In the genomic region with DNA sequence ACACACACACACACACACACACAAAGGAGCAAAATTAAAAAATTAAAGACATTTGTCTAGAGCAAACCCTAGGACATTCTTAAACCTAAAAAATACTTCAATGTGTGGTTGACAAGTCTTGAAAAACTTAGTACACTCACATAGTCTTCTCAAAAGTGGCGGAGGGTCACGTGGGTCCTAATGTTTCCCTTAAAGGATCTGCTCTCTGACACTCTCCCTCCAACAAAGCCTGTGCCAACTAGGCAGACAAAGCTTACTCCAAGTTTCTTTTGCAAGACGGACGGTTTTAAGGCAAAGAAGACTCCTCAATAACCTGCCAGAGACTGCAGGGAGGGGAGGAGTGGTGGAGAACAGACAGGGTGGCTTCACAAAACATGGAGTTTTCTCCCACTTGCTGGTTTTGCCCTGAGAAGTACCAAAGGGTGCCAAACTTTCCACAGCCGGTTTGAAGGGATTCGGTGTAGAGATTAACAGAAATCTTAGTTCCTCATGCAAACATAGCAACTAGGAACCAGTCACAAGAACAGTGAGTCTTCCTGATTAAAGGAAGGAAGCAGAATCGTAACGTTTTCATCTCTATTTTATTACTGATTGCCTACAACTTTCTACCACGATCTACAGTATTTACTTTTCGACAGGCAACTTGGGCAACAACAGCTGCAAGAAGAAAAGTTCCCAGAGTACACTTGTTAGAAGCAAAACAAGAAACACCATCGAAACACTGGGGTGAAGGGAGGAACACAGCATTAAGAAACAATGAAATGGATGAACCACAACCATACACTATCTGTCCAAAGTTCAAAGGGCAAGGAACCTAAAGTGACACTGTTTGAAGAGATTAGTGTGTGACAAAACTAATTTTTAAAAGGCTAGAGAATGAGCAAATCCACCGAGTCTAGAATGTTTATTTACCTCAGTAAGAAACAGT, we compare ENCODE assay signal across 10 mouse cellular contexts. TPM values are rescaled to one million over a fixed set of nuclear protein-coding genes. Genes with fewer than 3 reads are reported as not detected.
DNase-seq lines count a peak whose midpoint lies in the region; ATAC-seq and TF ChIP-seq lines count a peak whose summit lies in the region.
"Had no signal": no experiment of that assay in that cellular context is flagged by ENCODE, and none has a peak within 500 bp of the region (broad histone marks: within the 10 kb centered on the region; RNA-seq: fewer than 3 reads in every experiment).

No protein-coding gene starts in this region.

- no peaks in the 10 kb centered on the region for H3K27me3 ChIP-seq in spleen, adult 2 months (ENCODE audit: control insufficient read depth, insufficient read depth, low read length)
- no peaks in the 10 kb centered on the region for H3K27me3 ChIP-seq in limb, embryonic 13.5 days
- no peaks in the 10 kb centered on the region for H3K27me3 ChIP-seq in stomach, embryonic 15.5 days (replicated peaks)
- H3K27me3 ChIP-seq: embryonic facial prominence, embryonic 12.5 days; Patski had no signal

- no peak for ATAC-seq in limb, embryonic 13.5 days (ENCODE audit: low FRiP score, low read depth)
- no peak for ATAC-seq in stomach, embryonic 15.5 days (ENCODE audit: insufficient read depth, low FRiP score, low read depth)
- ATAC-seq in activated CD4-positive, CD25-positive, alpha-beta regulatory T cell, adult 4 months, result no peak
- ATAC-seq: Patski had no signal

- H3K4me2 ChIP-seq in limb, embryonic 13.5 days (replicated peaks), result peak overlapping the region; percentile 75; the same call in 1 of the 2 replicates
- peak overlapping the region; percentile 66 for H3K4me2 ChIP-seq in stomach, embryonic 15.5 days

- 23% methylated on average over 12 of the region's 12 CpGs for WGBS in spleen, adult 2 months
- WGBS in limb, embryonic 13.5 days, result 75% methylated on average over 12 of the region's 12 CpGs
- WGBS in stomach, embryonic 15.5 days, result 55% methylated on average over 12 of the region's 12 CpGs

- no peak for TF ChIP-seq CTCF in spleen, adult 2 months (IDR thresholded peaks at IDR 0.05; ENCODE audit: extremely low read depth, insufficient read depth, insufficient read length, insufficient replicate concordance)

- H3K36me3 ChIP-seq in spleen, adult 2 months (ENCODE audit: control insufficient read depth, insufficient read depth, low read length), result no peaks in the 10 kb centered on the region
- no peaks in the 10 kb centered on the region for H3K36me3 ChIP-seq in limb, embryonic 13.5 days
- H3K36me3 ChIP-seq in stomach, embryonic 15.5 days, result no peaks in the 10 kb centered on the region
- H3K36me3 ChIP-seq: embryonic facial prominence, embryonic 12.5 days had no signal

- H3K4me3 ChIP-seq in spleen, adult 2 months (ENCODE audit: extremely low read depth, insufficient read depth, insufficient read length), result peak overlapping the region; percentile 21
- no peak overlapping the region for H3K4me3 ChIP-seq in limb, embryonic 13.5 days
- 0 out of 2 replicates have a peak overlapping the region, but pooled peaks have one; percentile 2 for H3K4me3 ChIP-seq in stomach, embryonic 15.5 days (replicated peaks)
- H3K4me3 ChIP-seq: embryonic facial prominence, embryonic 12.5 days had no signal

- intact Hi-C loops in left cerebral cortex, postnatal 25 days (cut with DNase I), result no loop called here

- TF ChIP-seq POLR2A in spleen, adult 2 months (IDR thresholded peaks at IDR 0.05; ENCODE audit: low read depth, low read length), result no peak

- DNase-seq in heart, adult 18-20 months, result peak; percentile 13 to 34
- no peak for DNase-seq in heart, postnatal 4 days
- no peak for DNase-seq in spleen, adult 2 months (ENCODE audit: low read depth in 1 of 2, low spot score in 2 of 2)
- DNase-seq in spleen, adult 18-20 months, result no peak
- DNase-seq in left cerebral cortex, postnatal 25 days (ENCODE audit: low spot score in 2 of 2), result no peak

- H3K9me3 ChIP-seq in limb, embryonic 13.5 days, result no peaks in the 10 kb centered on the region
- H3K9me3 ChIP-seq in stomach, embryonic 15.5 days, result no peaks in the 10 kb centered on the region
- H3K9me3 ChIP-seq: embryonic facial prominence, embryonic 12.5 days had no signal

- H3K9ac ChIP-seq in limb, embryonic 13.5 days, result peak overlapping the region; percentile 8; the same call in 1 of the 2 replicates
- no peak overlapping the region for H3K9ac ChIP-seq in stomach, embryonic 15.5 days
- H3K9ac ChIP-seq: embryonic facial prominence, embryonic 12.5 days had no signal

- H3K4me1 ChIP-seq in spleen, adult 2 months (ENCODE audit: control insufficient read depth, insufficient read depth, insufficient read length), result peaks cover 10% of the 10 kb centered on the region
- peaks cover 16% of the 10 kb centered on the region; the same call in 1 of the 2 replicates for H3K4me1 ChIP-seq in limb, embryonic 13.5 days
- H3K4me1 ChIP-seq in stomach, embryonic 15.5 days, result 0 out of 2 replicates have a peak, but pooled peaks cover 2% of the 10 kb centered on the region
- H3K4me1 ChIP-seq: embryonic facial prominence, embryonic 12.5 days had no signal

- H3K27ac ChIP-seq in spleen, adult 2 months (ENCODE audit: insufficient read depth, low read length), result peak overlapping the region; percentile 24
- no peak overlapping the region for H3K27ac ChIP-seq in limb, embryonic 13.5 days
- no peak overlapping the region; the same call in 1 of the 2 replicates for H3K27ac ChIP-seq in stomach, embryonic 15.5 days
- H3K27ac ChIP-seq: embryonic facial prominence, embryonic 12.5 days had no signal

RNA-seq across cellular contexts. Expression of a gene that starts 1.8 kb away (rescaled TPM):
- total RNA-seq in heart, adult 18-20 months (2021), result 10 to 100 TPM; 84.2 to 97.6 TPM
- total RNA-seq in heart, postnatal 4 days (2021), result 10 to 100 TPM; 95.1 to 96.2 TPM
- 35.8 and 47.8 TPM in 2 replicates for polyA plus RNA-seq in spleen, adult 2 months (2012; rRNA removed)
- 180 and 184 TPM in 2 replicates for polyA plus RNA-seq in limb, embryonic 13.5 days (2015; fragmentation: Nextera tagmentation; extraction: Ambion mirVana)
- 177 and 188 TPM in 2 replicates for polyA plus RNA-seq in stomach, embryonic 15.5 days (2015; fragmentation: Nextera tagmentation; extraction: Ambion mirVana)
- total RNA-seq in left cerebral cortex, postnatal 25 days (2021), result 10 to 100 TPM; 61.2 to 64.7 TPM
- 100 to 1,000 TPM; 161 to 172 TPM for polyA plus RNA-seq in activated CD4-positive, CD25-positive, alpha-beta regulatory T cell, adult 4 months (2017; shearing (Covaris generic))

Comparison
In these comparisons a context has a peak if more than half of its experiments do, and no peak if none do; other contexts are left out.
1. DNase-seq: peak in heart, adult 18-20 months (2 of 2); none in heart, postnatal 4 days (single experiment), spleen, adult 2 months (0 of 2), spleen, adult 18-20 months (0 of 2) and left cerebral cortex, postnatal 25 days (0 of 2).